Mouse (Mus musculus) stomach, embryonic 15.5 days (tissue): ENCODE measurements at regions not wholly inside any gene's neighbourhood (a gene's known extent, or its start where the extent isn't known, plus 50 kb on each side); places are given as distances from the start of the nearest gene placed in this dataset.

Source experiments
- ATAC-seq: fragments of 200-750 bp; cut with Nextera tagmentation; 2 replicates; pipeline ENCODE4 v1.8.0; 2017; ENCODE audit warnings: low read depth, moderate number of reproducible peaks, moderate TSS enrichment; ENCODE audit not compliant: insufficient read depth, low FRiP score
- H3K27ac ChIP-seq: fragments of 300-500 bp; sonication (generic); 2 replicates; pipeline ENCODE4 v1.5.1; 2015; ENCODE audit warnings: mild to moderate bottlenecking, inconsistent platforms
- H3K27me3 ChIP-seq: fragments of 300-500 bp; sonication (generic); replicated peaks from 2 replicates; pipeline ENCODE4 v1.6.1; 2015; ENCODE audit warnings: inconsistent platforms
- H3K36me3 ChIP-seq: fragments of 300-500 bp; sonication (generic); 2 replicates; pipeline ENCODE4 v1.6.1; 2015; ENCODE audit warnings: inconsistent platforms
- H3K4me1 ChIP-seq: fragments of 300-500 bp; sonication (generic); 2 replicates; pipeline ENCODE4 v1.6.1; 2015; ENCODE audit warnings: inconsistent platforms
- H3K4me2 ChIP-seq: fragments of 300-500 bp; sonication (generic); 2 replicates; pipeline ENCODE4 v1.6.1; 2015; ENCODE audit warnings: mild to moderate bottlenecking, inconsistent platforms
- H3K4me3 ChIP-seq: fragments of 300-500 bp; sonication (generic); replicated peaks from 2 replicates; pipeline ENCODE4 v1.5.1; 2015; ENCODE audit warnings: inconsistent platforms
- H3K9ac ChIP-seq: fragments of 300-500 bp; sonication (generic); 2 replicates; pipeline ENCODE4 v1.6.1; 2015; ENCODE audit warnings: inconsistent platforms
- H3K9me3 ChIP-seq: fragments of 300-500 bp; sonication (generic); 2 replicates; pipeline ENCODE4 v1.6.1; 2016; ENCODE audit warnings: inconsistent platforms
- WGBS: fragments of 180-500 bp; shearing (Covaris S2); methylation state at CpG from one replicate; pipeline ENCODE4 v1.1.7; 2015; 5-methylcytosine and 5-hydroxymethylcytosine counted together

- Histone ChIP-seq H3K4me1 (no peaks in the 10 kb centered on the region), H3K4me2 (no peak overlapping the region), H3K27ac (no peak overlapping the region), H3K4me3 (no peak overlapping the region), H3K36me3 (no peaks in the 10 kb centered on the region), H3K27me3 (no peaks in the 10 kb centered on the region), H3K9ac (no peak overlapping the region), H3K9me3 (no peaks in the 10 kb centered on the region)
- no peak for ATAC-seq
- 57% methylated on average over 11 of the region's 11 CpGs for WGBS
Observed at GRCm38 (mm10) chr6:82835222-82836064, 61.2 kb upstream of the Hk2 start.

DNA sequence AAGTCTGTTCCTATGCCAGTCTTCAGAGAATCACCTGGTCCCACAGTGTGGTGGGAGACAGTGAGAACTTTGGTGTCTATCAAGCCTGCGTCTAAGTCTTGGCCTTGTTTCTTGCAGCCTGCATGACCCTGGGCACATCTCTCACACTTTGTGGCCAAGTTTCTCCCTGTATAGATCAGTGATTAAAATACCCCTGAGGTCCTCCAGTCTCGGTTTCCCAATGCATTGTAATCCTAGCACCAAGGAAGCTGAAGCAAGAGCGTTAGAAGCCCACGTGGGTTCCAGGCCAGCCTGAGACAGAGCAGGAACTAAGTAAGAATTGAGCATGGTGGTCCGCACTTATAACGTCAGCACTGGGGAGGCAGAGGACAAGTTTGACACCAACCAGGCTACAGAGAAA, 59.6 kb upstream of the Hk2 start:
- ATAC-seq, result no peak
- WGBS, result 94% methylated on average over 6 of the region's 6 CpGs
- Histone ChIP-seq H3K9me3 (no peaks in the 10 kb centered on the region), H3K9ac (no peak overlapping the region), H3K27ac (no peak overlapping the region), H3K36me3 (no peaks in the 10 kb centered on the region), H3K27me3 (no peaks in the 10 kb centered on the region), H3K4me1 (no peaks in the 10 kb centered on the region), H3K4me3 (no peak overlapping the region), H3K4me2 (no peak overlapping the region)

- Histone ChIP-seq H3K27ac (no peak overlapping the region), H3K4me2 (no peak overlapping the region), H3K9me3 (no peaks in the 10 kb centered on the region), H3K4me3 (no peak overlapping the region), H3K27me3 (no peaks in the 10 kb centered on the region), H3K9ac (no peak overlapping the region), H3K4me1 (no peaks in the 10 kb centered on the region), H3K36me3 (no peaks in the 10 kb centered on the region)
- WGBS, result 29% methylated on average over 1 of the region's 1 CpGs
- ATAC-seq, result no peak
Observed at GRCm38 (mm10) chr6:82831211-82831610, 57.0 kb upstream of the Hk2 start.

- H3K9me3 ChIP-seq, result no peaks in the 10 kb centered on the region
- no peaks in the 10 kb centered on the region for H3K36me3 ChIP-seq
- no peak for ATAC-seq
- no peak overlapping the region for H3K4me3 ChIP-seq
- H3K4me1 ChIP-seq, result 0 out of 2 replicates have a peak, but pooled peaks cover 6% of the 10 kb centered on the region
- no peaks in the 10 kb centered on the region for H3K27me3 ChIP-seq
- 73% methylated on average over 3 of the region's 3 CpGs for WGBS
- no peak overlapping the region for H3K9ac ChIP-seq
- no peak overlapping the region for H3K4me2 ChIP-seq
- no peak overlapping the region for H3K27ac ChIP-seq
Observed at GRCm38 (mm10) chr6:82824684-82825083, 50.4 kb upstream of the Hk2 start.

DNA sequence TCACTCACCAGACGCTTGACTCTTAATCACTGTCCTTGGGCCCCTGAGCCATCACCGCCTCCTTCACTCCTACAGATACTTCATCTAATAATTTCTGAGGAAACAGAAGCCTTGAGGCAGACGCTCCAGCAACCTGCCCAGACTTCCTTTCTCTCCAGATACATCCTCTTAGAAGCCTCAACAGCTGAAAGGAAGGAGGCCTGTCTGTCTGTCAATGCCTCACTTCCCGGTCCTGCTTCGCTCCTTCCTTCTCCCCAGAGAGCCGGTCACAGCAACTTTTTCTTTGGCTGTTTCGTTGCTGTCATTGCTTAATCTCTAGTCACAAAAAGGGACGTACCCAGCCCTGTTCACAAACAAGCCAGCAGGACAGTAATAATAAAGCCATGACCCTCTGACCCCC, 50.0 kb upstream of the Hk2 start:
- Histone ChIP-seq H3K9ac (no peak overlapping the region), H3K9me3 (no peaks in the 10 kb centered on the region), H3K4me2 (no peak overlapping the region), H3K27me3 (no peaks in the 10 kb centered on the region), H3K36me3 (no peaks in the 10 kb centered on the region), H3K4me1 (0 out of 2 replicates have a peak, but pooled peaks cover 6% of the 10 kb centered on the region), H3K27ac (0 out of 2 replicates have a peak overlapping the region, but pooled peaks have one; percentile 2), H3K4me3 (no peak overlapping the region)
- 44% methylated on average over 8 of the region's 8 CpGs for WGBS
- ATAC-seq, result no peak
